Mouse (Mus musculus): ENCODE data around the gene Zbed6. TPM values are rescaled to one million over a fixed set of nuclear protein-coding genes. Genes with fewer than 3 reads are reported as not detected.

Gene Zbed6
- polyA plus RNA-seq, 1 experiment from 2014 or later = not detected

DNA sequence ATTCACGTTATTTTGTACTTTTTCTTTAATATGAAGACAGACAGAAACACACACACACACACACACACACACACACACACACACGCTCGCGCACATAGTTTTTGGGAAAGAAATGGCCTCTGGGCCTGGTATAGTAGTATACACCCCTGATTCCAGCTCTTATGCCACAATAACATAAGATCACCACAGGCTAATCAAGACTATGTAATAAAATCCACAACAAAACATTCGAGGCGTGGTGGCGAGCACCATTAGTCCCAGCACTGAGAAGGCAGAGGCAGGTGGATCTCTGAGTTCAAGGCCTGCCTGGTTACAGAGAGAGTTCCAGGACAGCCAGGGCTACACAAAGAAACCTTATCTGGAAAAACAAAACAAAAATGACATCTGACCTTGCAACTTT lies 2.3 kb upstream of the Zbed6 start:
- no peak overlapping the region for H3K9ac ChIP-seq
- 89% methylated on average over 7 of the region's 7 CpGs for WGBS

DNA sequence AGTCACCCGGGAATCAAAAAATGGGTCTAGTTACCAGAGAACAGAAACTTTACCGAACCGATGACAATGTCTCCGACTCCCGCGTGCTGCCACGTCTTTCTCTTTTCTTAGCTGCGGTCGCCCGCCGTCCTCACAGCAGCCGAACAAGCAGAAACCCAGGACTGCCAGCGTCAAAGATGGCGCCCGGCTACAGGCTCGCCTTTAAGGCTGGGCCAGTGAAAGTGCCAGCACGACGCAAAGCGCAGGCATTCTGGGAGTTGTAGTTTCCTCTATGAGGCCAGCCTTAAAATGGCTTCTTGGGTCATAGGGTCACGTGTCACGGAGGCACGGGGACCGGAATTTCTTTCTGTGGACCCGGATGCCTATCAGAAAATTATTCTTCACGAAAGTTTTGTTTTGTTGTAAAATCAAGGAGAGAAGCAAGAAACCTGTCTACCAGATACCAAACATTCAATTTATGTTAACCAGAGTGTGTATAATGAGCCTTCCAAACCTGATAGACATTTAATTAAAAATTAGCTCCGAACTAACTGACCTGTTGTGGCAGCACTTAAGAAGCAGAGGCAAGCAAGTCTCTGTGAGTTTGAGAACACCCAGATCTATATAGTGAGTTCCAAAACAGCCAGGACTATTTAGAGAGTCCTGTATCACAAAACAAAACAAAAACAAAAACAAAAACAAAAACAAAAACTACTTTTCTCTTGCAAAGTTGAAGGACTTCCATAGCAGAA lies 683 bp upstream of the Zbed6 start, which contains the start of gene Gm38394:
Gene Gm38394 (minus strand): TSS at position 116 of the 731 bp plus-strand sequence.
- peak; percentile 95 for ATAC-seq (ENCODE audit: extremely low read depth, insufficient number of reproducible peaks, low FRiP score, low TSS enrichment)
- peaks cover 53% of the 10 kb centered on the region for H3K4me1 ChIP-seq
- WGBS = 3% methylated on average over 26 of the region's 26 CpGs
- H3K4me2 ChIP-seq = peak within 1 kb of the TSS; percentile 94
- no peaks in the 10 kb centered on the region for H3K27me3 ChIP-seq (replicated peaks)
- H3K27ac ChIP-seq (replicated peaks) = peak within 1 kb of the TSS; percentile 94
- no peaks in the 10 kb centered on the region for H3K9me3 ChIP-seq
- peak within 1 kb of the TSS; percentile 98 for H3K9ac ChIP-seq
- H3K4me3 ChIP-seq = peak within 1 kb of the TSS; percentile 78
- peaks cover 34% of the 10 kb centered on the region for H3K36me3 ChIP-seq

More for the DNA sequence above, 2.3 kb upstream of the Zbed6 start:
- peaks cover 38% of the 10 kb centered on the region for H3K4me1 ChIP-seq
- no peaks in the 10 kb centered on the region for H3K27me3 ChIP-seq (replicated peaks)
- peak overlapping the region; percentile 73 for H3K27ac ChIP-seq (replicated peaks)
- peaks cover 18% of the 10 kb centered on the region for H3K36me3 ChIP-seq
- H3K9me3 ChIP-seq = no peaks in the 10 kb centered on the region
- no peak overlapping the region for H3K4me2 ChIP-seq
- no peak overlapping the region for H3K4me3 ChIP-seq
- no peak for ATAC-seq (ENCODE audit: extremely low read depth, insufficient number of reproducible peaks, low FRiP score, low TSS enrichment)

DNA sequence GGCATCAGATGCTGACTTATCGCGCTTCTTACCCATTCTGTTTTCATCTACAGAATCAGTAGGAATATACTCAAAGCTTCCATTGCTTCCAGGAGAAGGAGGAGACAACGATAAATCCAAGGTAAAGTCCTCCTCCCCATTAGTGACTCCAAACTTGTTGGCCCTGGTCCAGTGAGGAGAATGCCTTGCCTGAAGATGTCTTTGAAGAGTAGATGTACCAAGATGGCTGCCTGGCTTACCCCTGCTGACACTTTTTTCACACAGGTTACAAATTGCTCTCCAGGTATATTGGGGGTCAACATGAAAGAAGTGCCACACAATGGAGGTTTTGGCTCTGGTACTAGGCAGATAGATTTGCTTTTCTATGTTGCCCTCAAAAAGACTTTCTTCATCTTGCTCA lies 1.8 kb downstream of the Zbed6 start:
- Histone ChIP-seq H3K4me1 (peaks cover 64% of the 10 kb centered on the region), H3K4me2 (peak overlapping the region; percentile 94), H3K36me3 (peaks cover 47% of the 10 kb centered on the region), H3K27me3 (replicated peaks) (no peaks in the 10 kb centered on the region), H3K9me3 (no peaks in the 10 kb centered on the region), H3K4me3 (peak overlapping the region; percentile 78), H3K9ac (0 out of 2 replicates have a peak overlapping the region, but pooled peaks have one; percentile 35), H3K27ac (replicated peaks) (no peak overlapping the region)
- no peak for ATAC-seq (ENCODE audit: extremely low read depth, insufficient number of reproducible peaks, low FRiP score, low TSS enrichment)
- WGBS = 87% methylated on average over 3 of the region's 3 CpGs

GRCm38 (mm10) chr1:133656811-133657210 lies 3.9 kb downstream of the Zbed6 start:
- H3K27ac ChIP-seq (replicated peaks) = no peak overlapping the region
- H3K9ac ChIP-seq = peak overlapping the region; percentile 58
- peak overlapping the region; percentile 94 for H3K4me2 ChIP-seq
- peaks cover 63% of the 10 kb centered on the region for H3K36me3 ChIP-seq
- no peak overlapping the region for H3K4me3 ChIP-seq
- ATAC-seq (ENCODE audit: extremely low read depth, insufficient number of reproducible peaks, low FRiP score, low TSS enrichment) = no peak
- 66% methylated on average over 5 of the region's 5 CpGs for WGBS
- peaks cover 56% of the 10 kb centered on the region for H3K4me1 ChIP-seq
- H3K9me3 ChIP-seq = no peaks in the 10 kb centered on the region
- no peaks in the 10 kb centered on the region for H3K27me3 ChIP-seq (replicated peaks)

- ATAC-seq (ENCODE audit: extremely low read depth, insufficient number of reproducible peaks, low FRiP score, low TSS enrichment) = no peak
- WGBS = 100% methylated on average over 1 of the region's 1 CpGs
- no peak overlapping the region for H3K9ac ChIP-seq
- H3K27ac ChIP-seq (replicated peaks) = no peak overlapping the region
- H3K27me3 ChIP-seq (replicated peaks) = no peaks in the 10 kb centered on the region
- H3K4me3 ChIP-seq = no peak overlapping the region
- no peaks in the 10 kb centered on the region for H3K9me3 ChIP-seq
- peaks cover 35% of the 10 kb centered on the region for H3K4me1 ChIP-seq
- no peak overlapping the region for H3K4me2 ChIP-seq
- H3K36me3 ChIP-seq = peaks cover 75% of the 10 kb centered on the region
Observed at GRCm38 (mm10) chr1:133653033-133653432, 7.7 kb downstream of the Zbed6 start.

DNA sequence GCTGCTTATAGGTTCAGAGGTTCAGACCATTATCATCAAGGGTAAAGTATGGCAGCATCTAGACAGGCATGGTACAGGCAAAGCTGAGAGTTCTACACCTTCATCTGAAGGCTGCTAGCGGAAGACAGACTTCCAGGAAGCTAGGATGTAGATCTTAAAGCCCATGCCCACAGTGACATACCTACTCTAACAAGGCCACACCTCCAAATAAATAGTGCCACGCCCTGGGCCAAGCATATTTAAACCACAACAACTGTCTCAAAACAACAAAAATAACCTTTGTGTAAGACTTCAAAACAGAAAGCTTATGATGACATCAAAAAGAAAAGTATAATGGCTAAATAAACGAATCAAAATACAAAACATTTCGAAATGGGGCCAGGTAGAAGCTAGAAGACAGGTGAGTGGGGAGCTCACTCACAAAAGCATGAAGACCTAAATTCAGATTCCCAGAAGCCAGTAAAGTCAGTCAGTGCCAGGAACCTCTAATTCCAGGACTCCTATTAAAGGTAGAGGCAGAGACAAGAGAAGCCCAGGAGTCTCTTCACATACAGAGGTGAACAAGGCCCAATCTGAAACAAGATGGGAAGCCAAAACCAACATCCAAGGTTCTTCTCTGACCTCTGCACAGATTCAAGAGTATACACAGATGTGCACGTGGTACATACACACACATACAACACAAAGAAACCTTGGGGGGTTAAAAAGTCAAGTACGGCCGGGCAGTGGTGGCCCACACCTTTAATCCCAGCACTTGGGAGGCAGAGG lies 10.2 kb downstream of the Zbed6 start:
- Histone ChIP-seq H3K4me1 (peaks cover 12% of the 10 kb centered on the region; the same call in 1 of the 2 replicates), H3K27me3 (replicated peaks) (no peaks in the 10 kb centered on the region), H3K9me3 (no peaks in the 10 kb centered on the region), H3K36me3 (peaks cover 76% of the 10 kb centered on the region), H3K9ac (no peak overlapping the region), H3K27ac (replicated peaks) (no peak overlapping the region), H3K4me3 (no peak overlapping the region), H3K4me2 (no peak overlapping the region)
- whole genome bisulfite sequencing = 92% methylated on average over 7 of the region's 7 CpGs
- ATAC-seq (ENCODE audit: extremely low read depth, insufficient number of reproducible peaks, low FRiP score, low TSS enrichment) = no peak

GRCm38 (mm10) chr1:133645652-133646051 lies 15.0 kb downstream of the Zbed6 start:
- Histone ChIP-seq H3K4me1 (peaks cover 7% of the 10 kb centered on the region; the same call in 1 of the 2 replicates), H3K4me2 (no peak overlapping the region), H3K9me3 (no peaks in the 10 kb centered on the region), H3K27me3 (replicated peaks) (no peaks in the 10 kb centered on the region), H3K27ac (replicated peaks) (no peak overlapping the region), H3K36me3 (peaks cover 89% of the 10 kb centered on the region), H3K9ac (no peak overlapping the region), H3K4me3 (no peak overlapping the region)
- WGBS = 93% methylated on average over 5 of the region's 5 CpGs
- ATAC-seq (ENCODE audit: extremely low read depth, insufficient number of reproducible peaks, low FRiP score, low TSS enrichment) = no peak

DNA sequence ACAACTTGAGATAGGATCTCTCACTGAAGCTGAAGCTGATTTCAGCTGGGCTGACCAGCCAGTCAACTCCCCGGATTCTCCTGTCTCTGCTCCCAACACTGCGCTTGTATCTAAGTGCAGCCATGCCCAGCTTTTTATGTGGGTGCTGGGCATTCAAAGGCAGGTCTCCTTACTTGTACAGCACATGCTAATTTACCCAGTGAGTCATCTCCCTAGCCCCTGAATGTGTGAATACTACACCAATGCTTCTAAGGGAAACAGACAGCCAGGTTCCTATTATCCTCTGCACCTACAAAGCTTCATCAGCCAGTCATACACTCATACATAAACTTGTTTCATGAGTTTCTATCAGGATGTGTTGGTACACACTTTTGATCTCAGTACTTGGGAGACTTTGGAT lies 19.5 kb downstream of the Zbed6 start:
- Histone ChIP-seq H3K4me3 (no peak overlapping the region), H3K27ac (replicated peaks) (no peak overlapping the region), H3K9me3 (no peaks in the 10 kb centered on the region), H3K4me1 (peaks cover 4% of the 10 kb centered on the region; the same call in 1 of the 2 replicates), H3K9ac (no peak overlapping the region), H3K36me3 (peaks cover 100% of the 10 kb centered on the region), H3K27me3 (replicated peaks) (no peaks in the 10 kb centered on the region), H3K4me2 (no peak overlapping the region)
- 94% methylated on average over 2 of the region's 2 CpGs for WGBS
- no peak for ATAC-seq (ENCODE audit: extremely low read depth, insufficient number of reproducible peaks, low FRiP score, low TSS enrichment)

DNA sequence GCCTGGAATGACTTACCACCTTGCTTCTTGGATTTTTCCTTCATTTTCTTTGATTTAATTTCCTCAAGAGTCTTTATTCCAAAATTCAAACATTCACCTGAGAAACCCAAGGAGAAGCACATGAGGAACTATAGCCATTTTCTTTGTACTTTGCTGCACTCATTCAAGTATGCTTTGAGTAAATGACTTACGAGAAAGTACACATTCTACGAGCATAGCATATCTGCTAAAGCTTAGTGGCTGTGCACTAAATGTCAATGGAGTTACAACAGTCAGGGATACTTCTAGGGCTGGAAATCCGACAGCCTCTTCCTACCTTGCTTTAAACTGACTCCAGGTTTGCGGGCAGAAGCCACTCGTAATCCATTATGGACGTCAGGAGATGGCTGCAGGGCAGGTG lies 22.2 kb downstream of the Zbed6 start:
- Histone ChIP-seq H3K4me1 (peaks cover 4% of the 10 kb centered on the region; the same call in 1 of the 2 replicates), H3K4me2 (no peak overlapping the region), H3K27ac (replicated peaks) (no peak overlapping the region), H3K9me3 (no peaks in the 10 kb centered on the region), H3K27me3 (replicated peaks) (no peaks in the 10 kb centered on the region), H3K36me3 (peaks cover 99% of the 10 kb centered on the region), H3K4me3 (no peak overlapping the region), H3K9ac (no peak overlapping the region)
- WGBS = 87% methylated on average over 6 of the region's 6 CpGs
- no peak for ATAC-seq (ENCODE audit: extremely low read depth, insufficient number of reproducible peaks, low FRiP score, low TSS enrichment)

- Histone ChIP-seq H3K36me3 (peaks cover 97% of the 10 kb centered on the region), H3K9ac (no peak overlapping the region), H3K27ac (replicated peaks) (no peak overlapping the region), H3K4me1 (no peaks in the 10 kb centered on the region), H3K27me3 (replicated peaks) (no peaks in the 10 kb centered on the region), H3K4me2 (no peak overlapping the region), H3K9me3 (no peaks in the 10 kb centered on the region), H3K4me3 (no peak overlapping the region)
- ATAC-seq (ENCODE audit: extremely low read depth, insufficient number of reproducible peaks, low FRiP score, low TSS enrichment) = no peak
- 94% methylated on average over 2 of the region's 2 CpGs for WGBS
Observed at GRCm38 (mm10) chr1:133632168-133632567, 28.5 kb downstream of the Zbed6 start.

DNA sequence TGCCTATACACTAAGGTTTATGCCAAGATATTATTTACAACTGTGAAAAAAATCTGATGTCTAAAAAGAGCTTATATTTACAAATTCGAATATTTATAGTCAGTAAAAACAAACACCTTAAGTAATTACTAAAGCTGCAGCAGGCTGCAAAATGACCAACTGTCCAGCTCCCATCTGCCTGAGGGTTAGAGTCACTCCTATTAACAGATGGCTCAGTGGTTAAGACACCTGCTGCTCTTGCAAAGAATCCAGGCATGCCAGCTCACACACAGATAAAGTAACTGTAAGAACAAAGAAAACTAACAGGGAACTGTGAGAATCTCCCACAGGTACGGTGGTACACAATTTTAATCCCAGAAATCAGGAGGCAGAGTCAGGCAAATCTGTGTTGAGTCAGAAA lies 35.6 kb downstream of the Zbed6 start:
- no peak overlapping the region for H3K27ac ChIP-seq (replicated peaks)
- no peaks in the 10 kb centered on the region for H3K9me3 ChIP-seq
- peaks cover 96% of the 10 kb centered on the region for H3K36me3 ChIP-seq
- no peaks in the 10 kb centered on the region for H3K4me1 ChIP-seq
- no peak overlapping the region for H3K4me3 ChIP-seq
- H3K27me3 ChIP-seq (replicated peaks) = no peaks in the 10 kb centered on the region
- no peak overlapping the region for H3K4me2 ChIP-seq
- WGBS = 73% methylated on average over 2 of the region's 2 CpGs
- no peak overlapping the region for H3K9ac ChIP-seq
- no peak for ATAC-seq (ENCODE audit: extremely low read depth, insufficient number of reproducible peaks, low FRiP score, low TSS enrichment)

Data from heart, embryonic 13.5 days (tissue).